Mouse (Mus musculus): ENCODE data around the gene Ptma. TPM values are rescaled to one million over a fixed set of nuclear protein-coding genes. Genes with fewer than 3 reads are reported as not detected.

Gene Ptma
- polyA plus RNA-seq, 2 experiments: 2,429 to 3,055 TPM

- ATAC-seq (ENCODE audit: low FRiP score, low read depth) (no peak; the same call in 1 of the 2 replicates), DNase-seq (ENCODE audit: low spot score) (no peak)
- H3K9ac ChIP-seq (ENCODE audit: low read depth, low read length, severe bottlenecking): peak overlapping the region; percentile 84
Measured at GRCm38 (mm10) chr1:86486703-86487294, 39.7 kb upstream of the Ptma start.

GRCm38 (mm10) chr1:86487295-86487907, 39.1 kb upstream of the Ptma start:
- Histone ChIP-seq H3K9ac (ENCODE audit: low read depth, low read length, severe bottlenecking) (peak overlapping the region; percentile 97), H3K4me2 (replicated peaks; ENCODE audit: low read depth, low read length, severe bottlenecking) (peak overlapping the region; percentile 88), H3K9me3 (ENCODE audit: control insufficient read depth, low read length) (no peaks in the 10 kb centered on the region), H3K4me3 (replicated peaks; ENCODE audit: low read length) (peak overlapping the region; percentile 77), H3K4me1 (ENCODE audit: control insufficient read depth, insufficient read depth, low read length) (peaks cover 9% of the 10 kb centered on the region), H3K27me3 (ENCODE audit: control insufficient read depth, insufficient read depth, low read length) (no peaks in the 10 kb centered on the region), H3K27ac (replicated peaks; ENCODE audit: low read depth, low read length) (peak overlapping the region; percentile 98), H3K36me3 (ENCODE audit: control insufficient read depth, insufficient read depth, low read length) (no peaks in the 10 kb centered on the region)
- TF ChIP-seq POLR2A (IDR thresholded peaks at IDR 0.05; ENCODE audit: borderline replicate concordance, extremely low read depth, insufficient read depth, insufficient read length): peak; percentile 98; the same call in 1 of the 2 replicates
- ATAC-seq (ENCODE audit: low FRiP score, low read depth): peak; percentile 95
- DNase-seq (ENCODE audit: low spot score): peak; percentile 98
- WGBS: under 1% methylated on average over 56 of the region's 74 CpGs

More at GRCm38 (mm10) chr1:86486703-86487294, 39.7 kb upstream of the Ptma start:
- H3K27me3 ChIP-seq (ENCODE audit: control insufficient read depth, insufficient read depth, low read length): no peaks in the 10 kb centered on the region
- no peaks in the 10 kb centered on the region for H3K9me3 ChIP-seq (ENCODE audit: control insufficient read depth, low read length)
- peaks cover 6% of the 10 kb centered on the region for H3K4me1 ChIP-seq (ENCODE audit: control insufficient read depth, insufficient read depth, low read length)
- H3K4me2 ChIP-seq (replicated peaks; ENCODE audit: low read depth, low read length, severe bottlenecking): peak overlapping the region; percentile 56
- H3K27ac ChIP-seq (replicated peaks; ENCODE audit: low read depth, low read length): peak overlapping the region; percentile 97
- 8% methylated on average over 13 of the region's 13 CpGs for WGBS
- H3K36me3 ChIP-seq (ENCODE audit: control insufficient read depth, insufficient read depth, low read length): no peaks in the 10 kb centered on the region
- TF ChIP-seq POLR2A (IDR thresholded peaks at IDR 0.05; ENCODE audit: borderline replicate concordance, extremely low read depth, insufficient read depth, insufficient read length): no peak
- H3K4me3 ChIP-seq (replicated peaks; ENCODE audit: low read length): peak overlapping the region; percentile 77

DNA sequence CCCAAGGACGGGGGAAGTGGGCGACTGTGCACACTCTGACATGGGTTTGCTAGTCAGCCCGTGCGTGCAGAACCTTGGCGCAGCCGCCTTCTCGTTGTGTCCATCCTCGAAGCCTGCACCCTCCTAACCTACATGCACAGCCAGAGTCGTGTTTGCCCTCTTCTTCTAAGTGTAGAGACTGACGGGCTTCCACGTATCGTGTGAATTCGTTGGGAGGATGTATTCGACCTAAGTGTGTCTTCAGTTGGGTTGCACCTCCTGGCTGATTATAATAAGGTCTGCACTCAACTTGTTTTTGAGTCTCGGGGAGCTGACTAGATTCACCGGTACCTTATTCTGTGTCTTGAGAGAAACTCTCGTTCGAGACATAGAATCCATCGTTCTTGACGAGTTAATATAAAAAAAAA, 38.6 kb upstream of the Ptma start:
- Histone ChIP-seq H3K9ac (ENCODE audit: low read depth, low read length, severe bottlenecking) (peak overlapping the region; percentile 97), H3K9me3 (ENCODE audit: control insufficient read depth, low read length) (no peaks in the 10 kb centered on the region), H3K4me2 (replicated peaks; ENCODE audit: low read depth, low read length, severe bottlenecking) (peak overlapping the region; percentile 88), H3K4me3 (replicated peaks; ENCODE audit: low read length) (peak overlapping the region; percentile 77), H3K27me3 (ENCODE audit: control insufficient read depth, insufficient read depth, low read length) (no peaks in the 10 kb centered on the region), H3K27ac (replicated peaks; ENCODE audit: low read depth, low read length) (peak overlapping the region; percentile 98), H3K36me3 (ENCODE audit: control insufficient read depth, insufficient read depth, low read length) (no peaks in the 10 kb centered on the region), H3K4me1 (ENCODE audit: control insufficient read depth, insufficient read depth, low read length) (peaks cover 6% of the 10 kb centered on the region)
- DNase-seq (ENCODE audit: low spot score) (no peak), ATAC-seq (ENCODE audit: low FRiP score, low read depth) (no peak; the same call in 1 of the 2 replicates)
- WGBS: 9% methylated on average over 20 of the region's 20 CpGs
- no peak for TF ChIP-seq POLR2A (IDR thresholded peaks at IDR 0.05; ENCODE audit: borderline replicate concordance, extremely low read depth, insufficient read depth, insufficient read length)

GRCm38 (mm10) chr1:86488326-86488725, 38.2 kb upstream of the Ptma start:
- peak overlapping the region; percentile 88 for H3K4me2 ChIP-seq (replicated peaks; ENCODE audit: low read depth, low read length, severe bottlenecking)
- H3K27me3 ChIP-seq (ENCODE audit: control insufficient read depth, insufficient read depth, low read length): no peaks in the 10 kb centered on the region
- WGBS: 72% methylated on average over 7 of the region's 7 CpGs
- peak overlapping the region; percentile 97 for H3K9ac ChIP-seq (ENCODE audit: low read depth, low read length, severe bottlenecking)
- H3K36me3 ChIP-seq (ENCODE audit: control insufficient read depth, insufficient read depth, low read length): no peaks in the 10 kb centered on the region
- TF ChIP-seq POLR2A (IDR thresholded peaks at IDR 0.05; ENCODE audit: borderline replicate concordance, extremely low read depth, insufficient read depth, insufficient read length): no peak
- no peaks in the 10 kb centered on the region for H3K9me3 ChIP-seq (ENCODE audit: control insufficient read depth, low read length)
- H3K27ac ChIP-seq (replicated peaks; ENCODE audit: low read depth, low read length): peak overlapping the region; percentile 98
- peak overlapping the region; percentile 77 for H3K4me3 ChIP-seq (replicated peaks; ENCODE audit: low read length)
- ATAC-seq (ENCODE audit: low FRiP score, low read depth): no peak
- DNase-seq (ENCODE audit: low spot score): no peak
- H3K4me1 ChIP-seq (ENCODE audit: control insufficient read depth, insufficient read depth, low read length): peaks cover 6% of the 10 kb centered on the region

DNA sequence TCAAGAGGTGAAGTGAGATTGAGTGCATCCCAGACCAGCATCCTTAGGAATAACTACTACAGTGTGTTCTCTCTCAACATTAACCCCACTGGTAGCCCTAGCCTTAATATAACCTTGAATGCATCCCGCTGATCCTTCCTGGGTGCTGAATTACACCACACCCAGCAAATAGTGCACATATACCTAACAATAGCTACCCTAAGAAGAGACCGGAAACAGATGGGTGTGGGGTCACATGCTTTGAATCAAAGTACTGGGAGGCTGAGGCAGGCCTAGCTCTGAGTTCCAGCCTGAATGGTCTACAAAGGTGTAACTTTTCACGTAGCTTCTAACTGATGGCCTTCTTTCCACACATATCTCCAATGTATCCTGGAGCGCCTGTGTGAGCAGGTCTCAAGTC, 37.8 kb upstream of the Ptma start:
- ATAC-seq (ENCODE audit: low FRiP score, low read depth): no peak
- H3K9ac ChIP-seq (ENCODE audit: low read depth, low read length, severe bottlenecking): no peak overlapping the region
- DNase-seq (ENCODE audit: low spot score): no peak

More for the DNA sequence above, 37.8 kb upstream of the Ptma start:
- no peak for TF ChIP-seq POLR2A (IDR thresholded peaks at IDR 0.05; ENCODE audit: borderline replicate concordance, extremely low read depth, insufficient read depth, insufficient read length)
- H3K27ac ChIP-seq (replicated peaks; ENCODE audit: low read depth, low read length): peak overlapping the region; percentile 98; the same call in 1 of the 2 replicates
- H3K4me1 ChIP-seq (ENCODE audit: control insufficient read depth, insufficient read depth, low read length): peaks cover 6% of the 10 kb centered on the region
- no peaks in the 10 kb centered on the region for H3K36me3 ChIP-seq (ENCODE audit: control insufficient read depth, insufficient read depth, low read length)
- H3K4me2 ChIP-seq (replicated peaks; ENCODE audit: low read depth, low read length, severe bottlenecking): peak overlapping the region; percentile 88
- H3K9me3 ChIP-seq (ENCODE audit: control insufficient read depth, low read length): no peaks in the 10 kb centered on the region
- WGBS: 95% methylated on average over 4 of the region's 4 CpGs
- peak overlapping the region; percentile 77 for H3K4me3 ChIP-seq (replicated peaks; ENCODE audit: low read length)
- H3K27me3 ChIP-seq (ENCODE audit: control insufficient read depth, insufficient read depth, low read length): no peaks in the 10 kb centered on the region
